Mouse (Mus musculus) kidney, embryonic 16.5 days (tissue): ENCODE measurements around the gene Lifr. TPM values are rescaled to one million over a fixed set of nuclear protein-coding genes. Genes with fewer than 3 reads are reported as not detected.

ENCODE experiments used
- ATAC-seq: fragments of 200-750 bp; cut with Nextera tagmentation; 2 replicates; pipeline ENCODE4 v1.8.0; 2017; ENCODE audit warnings: moderate TSS enrichment; ENCODE audit not compliant: low FRiP score, low TSS enrichment
- H3K27ac ChIP-seq: fragments of 300-500 bp; sonication (generic); 2 replicates; pipeline ENCODE4 v1.5.1; 2014; ENCODE audit warnings: low read length
- H3K27me3 ChIP-seq: fragments of 300-500 bp; sonication (generic); 2 replicates; pipeline ENCODE4 v1.6.1; 2014; ENCODE audit warnings: low read length, control low read depth, mixed read lengths; ENCODE audit not compliant: insufficient read depth
- H3K36me3 ChIP-seq: fragments of 300-500 bp; sonication (generic); 2 replicates; pipeline ENCODE4 v1.6.1; 2014; ENCODE audit warnings: low read length, control low read depth, mixed read lengths; ENCODE audit not compliant: insufficient read depth
- H3K4me1 ChIP-seq: fragments of 300-500 bp; sonication (generic); 2 replicates; pipeline ENCODE4 v1.6.1; 2014; ENCODE audit warnings: low read length, control low read depth, mixed read lengths; ENCODE audit not compliant: insufficient read depth
- H3K4me2 ChIP-seq: fragments of 300-500 bp; sonication (generic); replicated peaks from 2 replicates; pipeline ENCODE4 v1.6.1; 2014; ENCODE audit warnings: low read depth, low read length
- H3K4me3 ChIP-seq: fragments of 300-500 bp; sonication (generic); 2 replicates; pipeline ENCODE4 v1.5.1; 2014; ENCODE audit warnings: mild to moderate bottlenecking, low read length
- H3K9ac ChIP-seq: fragments of 300-500 bp; sonication (generic); replicated peaks from 2 replicates; pipeline ENCODE4 v1.6.1; 2014; ENCODE audit warnings: low read length
- H3K9me3 ChIP-seq: fragments of 300-500 bp; sonication (generic); 2 replicates; pipeline ENCODE4 v1.6.1; 2016; ENCODE audit warnings: low read length, control low read depth
- WGBS: fragments of 180-500 bp; shearing (Covaris S2); extraction: QIAGEN DNeasy Blood & Tissue Kit; methylation state at CpG from one replicate; pipeline ENCODE4 v1.1.7; 2014; 5-methylcytosine and 5-hydroxymethylcytosine counted together
- polyA plus RNA-seq: library from polyadenylated mRNA; unstranded; fragments of >200 nt; fragmentation: Nextera tagmentation; extraction: Ambion mirVana; gene quantifications from 2 replicates; pipeline ENCODE4 v1.2.1, GENCODE M21; 2015

The Lifr gene
- polyA plus RNA-seq, 1 experiment from 2014 or later: 23.7 TPM

- H3K9ac ChIP-seq: no peak overlapping the region
- WGBS: 85% methylated on average over 2 of the region's 2 CpGs
- no peak overlapping the region for H3K27ac ChIP-seq
- no peak overlapping the region for H3K4me3 ChIP-seq
- H3K4me1 ChIP-seq: no peaks in the 10 kb centered on the region; the same call in 1 of the 2 replicates
- no peaks in the 10 kb centered on the region for H3K27me3 ChIP-seq
- H3K36me3 ChIP-seq: no peaks in the 10 kb centered on the region
- no peak overlapping the region for H3K4me2 ChIP-seq
- no peaks in the 10 kb centered on the region for H3K9me3 ChIP-seq
- ATAC-seq: no peak
Measured at GRCm38 (mm10) chr15:7103051-7103450, 12.6 kb downstream of the Lifr start.

DNA sequence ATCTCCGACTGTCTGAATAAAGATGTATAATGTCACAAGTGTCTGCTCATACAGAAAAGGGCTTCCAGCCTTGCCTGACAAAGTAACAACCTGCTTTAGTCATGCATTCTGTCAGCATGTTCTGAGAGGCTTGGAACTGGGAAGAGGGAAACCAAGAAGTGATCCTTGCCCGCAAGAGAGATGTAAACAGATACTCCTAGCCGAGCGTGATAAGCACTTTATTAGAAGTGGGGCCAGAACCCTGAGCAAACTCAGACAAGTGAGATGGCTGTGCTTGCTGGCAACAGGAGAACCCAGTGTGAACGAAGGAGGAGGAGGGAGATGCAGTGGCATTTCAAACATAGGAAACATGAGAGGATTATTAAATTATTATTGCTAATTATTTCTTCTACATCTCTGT lies 14.8 kb downstream of the Lifr start:
- Histone ChIP-seq H3K4me2 (no peak overlapping the region), H3K9me3 (no peaks in the 10 kb centered on the region), H3K36me3 (no peaks in the 10 kb centered on the region), H3K27me3 (no peaks in the 10 kb centered on the region), H3K9ac (no peak overlapping the region), H3K27ac (no peak overlapping the region), H3K4me3 (no peak overlapping the region), H3K4me1 (no peaks in the 10 kb centered on the region; the same call in 1 of the 2 replicates)
- WGBS: 35% methylated on average over 5 of the region's 5 CpGs
- no peak for ATAC-seq

- H3K9ac ChIP-seq: no peak overlapping the region
- no peak overlapping the region for H3K4me2 ChIP-seq
- H3K4me1 ChIP-seq: no peaks in the 10 kb centered on the region; the same call in 1 of the 2 replicates
- H3K27me3 ChIP-seq: no peaks in the 10 kb centered on the region
- H3K9me3 ChIP-seq: no peaks in the 10 kb centered on the region
- 84% methylated on average over 6 of the region's 6 CpGs for WGBS
- H3K27ac ChIP-seq: no peak overlapping the region
- no peak overlapping the region for H3K4me3 ChIP-seq
- H3K36me3 ChIP-seq: no peaks in the 10 kb centered on the region
- ATAC-seq: no peak
Measured at GRCm38 (mm10) chr15:7108160-7108559, 17.7 kb downstream of the Lifr start.

GRCm38 (mm10) chr15:7112227-7112907 lies 22.0 kb downstream of the Lifr start:
- no peak overlapping the region for H3K27ac ChIP-seq
- H3K4me2 ChIP-seq: no peak overlapping the region
- no peaks in the 10 kb centered on the region for H3K9me3 ChIP-seq
- H3K27me3 ChIP-seq: no peaks in the 10 kb centered on the region
- no peaks in the 10 kb centered on the region for H3K4me1 ChIP-seq
- 62% methylated on average over 6 of the region's 6 CpGs for whole genome bisulfite sequencing
- no peak overlapping the region for H3K9ac ChIP-seq
- no peaks in the 10 kb centered on the region for H3K36me3 ChIP-seq
- no peak overlapping the region for H3K4me3 ChIP-seq
- ATAC-seq: no peak

- Histone ChIP-seq H3K27ac (no peak overlapping the region), H3K9ac (no peak overlapping the region), H3K27me3 (no peaks in the 10 kb centered on the region), H3K4me2 (no peak overlapping the region), H3K4me3 (no peak overlapping the region), H3K4me1 (no peaks in the 10 kb centered on the region), H3K9me3 (no peaks in the 10 kb centered on the region), H3K36me3 (no peaks in the 10 kb centered on the region)
- no peak for ATAC-seq
- 63% methylated on average over 3 of the region's 3 CpGs for WGBS
Measured at GRCm38 (mm10) chr15:7113906-7114305, 23.5 kb downstream of the Lifr start.

GRCm38 (mm10) chr15:7115326-7116003 lies 25.1 kb downstream of the Lifr start:
- Histone ChIP-seq H3K27ac (no peak overlapping the region), H3K4me2 (no peak overlapping the region), H3K4me3 (no peak overlapping the region), H3K9me3 (no peaks in the 10 kb centered on the region), H3K27me3 (no peaks in the 10 kb centered on the region), H3K36me3 (no peaks in the 10 kb centered on the region), H3K4me1 (no peaks in the 10 kb centered on the region), H3K9ac (no peak overlapping the region)
- 64% methylated on average over 7 of the region's 7 CpGs for WGBS
- no peak for ATAC-seq

GRCm38 (mm10) chr15:7116216-7116615 lies 25.8 kb downstream of the Lifr start:
- Histone ChIP-seq H3K4me3 (no peak overlapping the region), H3K9ac (no peak overlapping the region), H3K9me3 (no peaks in the 10 kb centered on the region), H3K4me2 (no peak overlapping the region), H3K27me3 (no peaks in the 10 kb centered on the region), H3K36me3 (no peaks in the 10 kb centered on the region), H3K27ac (no peak overlapping the region), H3K4me1 (no peaks in the 10 kb centered on the region)
- 85% methylated on average over 1 of the region's 1 CpGs for WGBS
- ATAC-seq: no peak

GRCm38 (mm10) chr15:7116699-7117098 lies 26.3 kb downstream of the Lifr start:
- no peaks in the 10 kb centered on the region for H3K4me1 ChIP-seq

GRCm38 (mm10) chr15:7117944-7118343 lies 27.5 kb downstream of the Lifr start:
- no peaks in the 10 kb centered on the region for H3K36me3 ChIP-seq
- no peaks in the 10 kb centered on the region for H3K4me1 ChIP-seq
- no peak overlapping the region for H3K4me3 ChIP-seq
- H3K4me2 ChIP-seq: no peak overlapping the region
- WGBS: 78% methylated on average over 6 of the region's 6 CpGs
- H3K27me3 ChIP-seq: no peaks in the 10 kb centered on the region
- H3K9ac ChIP-seq: no peak overlapping the region
- no peaks in the 10 kb centered on the region for H3K9me3 ChIP-seq
- ATAC-seq: no peak
- no peak overlapping the region for H3K27ac ChIP-seq

More at GRCm38 (mm10) chr15:7116699-7117098, 26.3 kb downstream of the Lifr start:
- no peak overlapping the region for H3K9ac ChIP-seq
- H3K36me3 ChIP-seq: no peaks in the 10 kb centered on the region
- H3K27ac ChIP-seq: no peak overlapping the region
- H3K9me3 ChIP-seq: no peaks in the 10 kb centered on the region
- 85% methylated on average over 3 of the region's 3 CpGs for WGBS
- no peak for ATAC-seq
- no peak overlapping the region for H3K4me2 ChIP-seq
- H3K4me3 ChIP-seq: no peak overlapping the region
- H3K27me3 ChIP-seq: no peaks in the 10 kb centered on the region

DNA sequence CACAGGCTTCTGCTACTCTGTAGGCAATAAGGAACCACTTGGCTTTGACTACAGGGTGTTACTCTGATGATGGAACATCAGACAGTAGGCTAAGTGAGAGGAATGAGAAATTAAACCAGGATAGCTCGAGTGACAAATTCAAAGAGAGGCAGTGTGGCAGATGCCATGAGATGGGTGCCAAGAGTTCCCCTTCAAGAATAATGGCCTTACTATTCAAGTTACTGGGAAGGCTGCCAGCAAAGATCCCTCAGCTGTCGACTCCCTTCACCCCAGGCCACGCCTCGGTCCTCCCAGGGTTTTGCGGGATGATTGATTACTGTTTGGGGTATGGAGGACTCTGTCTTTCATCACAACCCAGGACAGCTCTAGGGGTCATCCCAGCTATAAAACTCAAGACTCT lies 28.4 kb downstream of the Lifr start:
- Histone ChIP-seq H3K9ac (no peak overlapping the region), H3K36me3 (no peaks in the 10 kb centered on the region), H3K9me3 (no peaks in the 10 kb centered on the region), H3K27me3 (no peaks in the 10 kb centered on the region), H3K27ac (no peak overlapping the region), H3K4me2 (no peak overlapping the region), H3K4me1 (no peaks in the 10 kb centered on the region), H3K4me3 (no peak overlapping the region)
- 15% methylated on average over 5 of the region's 5 CpGs for WGBS
- ATAC-seq: peak; percentile 69; the same call in 1 of the 2 replicates
